Mouse (Mus musculus): ENCODE data around the gene 1700001P01Rik.

- TF ChIP-seq CTCF (conservative IDR thresholded peaks at IDR 0.05 in 1 of 2, IDR thresholded peaks at IDR 0.05 in 1 of 2; ENCODE audit: low read depth in 2 of 2, low read length in 2 of 2) (no peak), EP300 (IDR thresholded peaks at IDR 0.05; ENCODE audit: low read length) (no peak), POLR2A (IDR thresholded peaks at IDR 0.05; ENCODE audit: low read depth, low read length) (no peak), TBP (conservative IDR thresholded peaks at IDR 0.05; ENCODE audit: low read depth, low read length) (no peak), RAD21 (IDR thresholded peaks at IDR 0.05; ENCODE audit: low read depth, low read length) (no peak), MYC (IDR thresholded peaks at IDR 0.05; ENCODE audit: low read depth, low read length) (no peak), MAFK (IDR thresholded peaks at IDR 0.05; ENCODE audit: insufficient replicate concordance, low read length) (no peak), ZC3H11A (IDR thresholded peaks at IDR 0.05; ENCODE audit: low read depth, low read length) (no peak), NELFE (IDR thresholded peaks at IDR 0.05; ENCODE audit: low read depth, low read length) (no peak), E2F4 (IDR thresholded peaks at IDR 0.05; ENCODE audit: insufficient replicate concordance, low read depth, low read length) (no peak), CHD1 (IDR thresholded peaks at IDR 0.05; ENCODE audit: low read depth, low read length) (no peak), HCFC1 (IDR thresholded peaks at IDR 0.05; ENCODE audit: low read depth, low read length) (no peak), USF2 (conservative IDR thresholded peaks at IDR 0.05; ENCODE audit: low read depth, low read length) (no peak)
These were observed 21.8 kb upstream of the 1700001P01Rik start for GRCm38 (mm10) chr11:97797369-97798082.
